Mouse (Mus musculus): ENCODE data around the gene Cpox. TPM values are rescaled to one million over a fixed set of nuclear protein-coding genes. Genes with fewer than 3 reads are reported as not detected.

The Cpox gene
- polyA plus RNA-seq, 2 experiments, result 20.3 to 24.4 TPM

DNA sequence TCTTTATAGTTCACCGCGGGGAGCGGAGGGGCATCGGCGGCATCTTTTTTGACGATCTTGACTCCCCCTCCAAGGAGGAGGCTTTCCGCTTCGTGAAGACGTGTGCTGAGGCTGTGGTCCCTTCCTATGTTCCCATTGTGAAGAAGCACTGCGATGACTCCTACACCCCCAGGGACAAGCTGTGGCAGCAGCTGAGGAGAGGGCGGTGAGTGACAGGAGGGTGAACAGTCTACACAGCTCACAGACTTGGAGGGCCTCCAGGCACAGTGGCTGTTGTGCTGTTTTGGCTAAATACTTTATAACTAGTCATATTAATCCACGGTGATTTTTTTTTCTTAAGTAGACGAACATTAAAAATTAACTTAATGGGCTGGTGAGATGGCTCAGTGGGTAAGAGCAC, 5.2 kb downstream of the Cpox start:
- Histone ChIP-seq H3K4me2 (replicated peaks; ENCODE audit: low read depth, low read length, severe bottlenecking) (no peak overlapping the region), H3K9ac (ENCODE audit: low read depth, low read length, severe bottlenecking) (no peak overlapping the region), H3K4me1 (ENCODE audit: control insufficient read depth, insufficient read depth, low read length) (peaks cover 6% of the 10 kb centered on the region), H3K36me3 (ENCODE audit: control insufficient read depth, insufficient read depth, low read length) (peaks cover 48% of the 10 kb centered on the region), H3K9me3 (ENCODE audit: control insufficient read depth, low read length) (no peaks in the 10 kb centered on the region), H3K27ac (replicated peaks; ENCODE audit: low read depth, low read length) (no peak overlapping the region), H3K27me3 (ENCODE audit: control insufficient read depth, insufficient read depth, low read length) (no peaks in the 10 kb centered on the region), H3K4me3 (replicated peaks; ENCODE audit: low read length) (no peak overlapping the region)
- no peak for ATAC-seq (ENCODE audit: low FRiP score, low read depth)
- WGBS, result 95% methylated on average over 13 of the region's 13 CpGs
- no peak for TF ChIP-seq POLR2A (IDR thresholded peaks at IDR 0.05; ENCODE audit: borderline replicate concordance, extremely low read depth, insufficient read depth, insufficient read length)
- no peak for DNase-seq (ENCODE audit: low spot score)

DNA sequence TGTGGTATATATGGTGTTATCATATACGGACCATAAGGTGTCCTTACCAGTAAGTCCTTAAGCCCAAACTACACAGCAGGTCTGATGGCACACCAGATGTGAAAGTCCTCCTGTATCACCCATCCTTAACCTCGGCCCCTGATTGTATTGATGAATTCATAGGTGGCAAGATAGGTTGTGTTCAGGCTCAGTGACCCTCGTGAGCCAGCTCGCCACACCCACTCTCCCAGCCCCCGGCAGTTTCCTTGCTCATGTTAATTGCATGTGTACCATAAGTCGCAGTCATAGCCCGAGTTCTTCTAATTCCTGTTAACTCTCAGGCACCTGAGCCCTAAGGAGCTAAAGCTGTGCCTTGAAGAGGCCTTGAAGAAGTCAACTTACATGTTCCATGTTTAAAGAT, 6.1 kb downstream of the Cpox start:
- no peaks in the 10 kb centered on the region for H3K9me3 ChIP-seq (ENCODE audit: control insufficient read depth, low read length)
- no peak overlapping the region for H3K4me2 ChIP-seq (replicated peaks; ENCODE audit: low read depth, low read length, severe bottlenecking)
- peaks cover 56% of the 10 kb centered on the region for H3K36me3 ChIP-seq (ENCODE audit: control insufficient read depth, insufficient read depth, low read length)
- 87% methylated on average over 7 of the region's 7 CpGs for WGBS
- peaks cover 4% of the 10 kb centered on the region for H3K4me1 ChIP-seq (ENCODE audit: control insufficient read depth, insufficient read depth, low read length)
- H3K27me3 ChIP-seq (ENCODE audit: control insufficient read depth, insufficient read depth, low read length), result no peaks in the 10 kb centered on the region
- H3K27ac ChIP-seq (replicated peaks; ENCODE audit: low read depth, low read length), result no peak overlapping the region
- H3K9ac ChIP-seq (ENCODE audit: low read depth, low read length, severe bottlenecking), result no peak overlapping the region
- ATAC-seq (ENCODE audit: low FRiP score, low read depth) (no peak), DNase-seq (ENCODE audit: low spot score) (no peak)
- H3K4me3 ChIP-seq (replicated peaks; ENCODE audit: low read length), result no peak overlapping the region
- no peak for TF ChIP-seq POLR2A (IDR thresholded peaks at IDR 0.05; ENCODE audit: borderline replicate concordance, extremely low read depth, insufficient read depth, insufficient read length)

DNA sequence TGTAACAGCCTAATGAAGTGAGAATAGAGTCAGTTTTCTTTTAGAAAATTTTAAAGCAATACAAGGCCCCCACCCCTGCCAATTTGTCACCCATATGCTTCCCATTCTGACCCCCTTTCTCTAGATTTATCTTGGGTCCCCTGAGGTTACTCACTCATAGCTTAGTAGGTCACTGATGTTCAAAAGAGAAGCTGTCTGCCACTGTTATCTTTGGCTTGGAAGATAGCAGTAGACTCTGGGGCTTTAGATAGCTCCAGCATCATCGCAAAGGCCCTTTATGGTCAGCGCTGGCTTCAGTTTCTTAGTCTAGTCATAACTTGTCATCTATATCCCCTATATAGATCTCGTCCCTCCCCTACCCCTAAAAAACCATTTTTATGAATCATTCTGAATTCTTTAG, 6.5 kb downstream of the Cpox start:
- WGBS, result 88% methylated on average over 3 of the region's 3 CpGs
- Histone ChIP-seq H3K36me3 (ENCODE audit: control insufficient read depth, insufficient read depth, low read length) (peaks cover 60% of the 10 kb centered on the region), H3K27me3 (ENCODE audit: control insufficient read depth, insufficient read depth, low read length) (no peaks in the 10 kb centered on the region), H3K9ac (ENCODE audit: low read depth, low read length, severe bottlenecking) (no peak overlapping the region), H3K4me2 (replicated peaks; ENCODE audit: low read depth, low read length, severe bottlenecking) (no peak overlapping the region), H3K4me1 (ENCODE audit: control insufficient read depth, insufficient read depth, low read length) (no peaks in the 10 kb centered on the region; the same call in 1 of the 2 replicates), H3K4me3 (replicated peaks; ENCODE audit: low read length) (no peak overlapping the region), H3K27ac (replicated peaks; ENCODE audit: low read depth, low read length) (no peak overlapping the region), H3K9me3 (ENCODE audit: control insufficient read depth, low read length) (no peaks in the 10 kb centered on the region)
- no peak for TF ChIP-seq POLR2A (IDR thresholded peaks at IDR 0.05; ENCODE audit: borderline replicate concordance, extremely low read depth, insufficient read depth, insufficient read length)
- no peak for DNase-seq (ENCODE audit: low spot score)
- no peak for ATAC-seq (ENCODE audit: low FRiP score, low read depth)

DNA sequence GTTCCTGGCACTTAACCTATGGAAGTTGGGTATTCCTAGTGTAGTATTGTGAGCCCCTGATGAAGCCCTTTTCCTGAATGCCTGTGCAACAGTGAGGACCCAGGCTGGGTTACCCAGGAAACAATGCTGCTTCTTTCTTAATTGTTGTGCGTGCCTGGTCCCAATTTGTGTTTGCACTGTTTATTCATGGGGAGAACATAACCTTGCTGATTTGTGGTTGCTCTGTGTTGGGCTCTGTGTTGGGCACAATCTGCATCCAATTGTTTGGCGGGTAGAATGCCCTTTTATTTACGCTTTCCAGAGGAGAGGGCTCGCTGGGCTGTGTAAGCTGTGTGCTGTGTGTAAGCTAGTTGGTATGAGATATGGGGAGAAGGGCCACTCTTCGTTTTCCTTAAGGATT, 7.4 kb downstream of the Cpox start:
- H3K36me3 ChIP-seq (ENCODE audit: control insufficient read depth, insufficient read depth, low read length), result peaks cover 65% of the 10 kb centered on the region
- H3K4me3 ChIP-seq (replicated peaks; ENCODE audit: low read length), result no peak overlapping the region

DNA sequence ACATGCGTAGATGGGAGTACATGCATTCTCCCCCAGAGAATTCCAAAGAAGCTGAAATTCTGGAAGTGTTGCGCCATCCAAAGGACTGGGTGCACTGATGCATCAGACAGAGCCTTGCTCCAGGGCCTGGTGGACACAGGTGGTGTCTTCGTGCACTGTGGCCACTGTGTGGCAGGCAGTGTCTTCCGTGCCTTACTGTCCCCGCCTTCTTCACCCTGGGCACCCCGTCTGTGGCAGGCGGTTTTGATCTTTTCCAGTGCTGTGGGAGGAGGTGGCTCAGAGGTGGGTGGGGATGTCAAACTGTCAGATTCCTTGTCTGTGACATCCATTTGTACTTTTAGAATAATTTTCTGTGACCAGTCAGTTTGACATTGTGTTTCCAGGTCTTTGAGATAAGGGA, 8.6 kb downstream of the Cpox start:
- 69% methylated on average over 7 of the region's 7 CpGs for WGBS
- H3K36me3 ChIP-seq (ENCODE audit: control insufficient read depth, insufficient read depth, low read length), result peaks cover 58% of the 10 kb centered on the region
- no peak for ATAC-seq (ENCODE audit: low FRiP score, low read depth)

More for the DNA sequence above, 7.4 kb downstream of the Cpox start:
- Histone ChIP-seq H3K27ac (replicated peaks; ENCODE audit: low read depth, low read length) (no peak overlapping the region), H3K4me2 (replicated peaks; ENCODE audit: low read depth, low read length, severe bottlenecking) (no peak overlapping the region), H3K4me1 (ENCODE audit: control insufficient read depth, insufficient read depth, low read length) (no peaks in the 10 kb centered on the region), H3K27me3 (ENCODE audit: control insufficient read depth, insufficient read depth, low read length) (no peaks in the 10 kb centered on the region), H3K9ac (ENCODE audit: low read depth, low read length, severe bottlenecking) (no peak overlapping the region), H3K9me3 (ENCODE audit: control insufficient read depth, low read length) (no peaks in the 10 kb centered on the region)
- DNase-seq (ENCODE audit: low spot score) (no peak), ATAC-seq (ENCODE audit: low FRiP score, low read depth) (no peak)
- 87% methylated on average over 5 of the region's 5 CpGs for WGBS
- no peak for TF ChIP-seq POLR2A (IDR thresholded peaks at IDR 0.05; ENCODE audit: borderline replicate concordance, extremely low read depth, insufficient read depth, insufficient read length)

DNA sequence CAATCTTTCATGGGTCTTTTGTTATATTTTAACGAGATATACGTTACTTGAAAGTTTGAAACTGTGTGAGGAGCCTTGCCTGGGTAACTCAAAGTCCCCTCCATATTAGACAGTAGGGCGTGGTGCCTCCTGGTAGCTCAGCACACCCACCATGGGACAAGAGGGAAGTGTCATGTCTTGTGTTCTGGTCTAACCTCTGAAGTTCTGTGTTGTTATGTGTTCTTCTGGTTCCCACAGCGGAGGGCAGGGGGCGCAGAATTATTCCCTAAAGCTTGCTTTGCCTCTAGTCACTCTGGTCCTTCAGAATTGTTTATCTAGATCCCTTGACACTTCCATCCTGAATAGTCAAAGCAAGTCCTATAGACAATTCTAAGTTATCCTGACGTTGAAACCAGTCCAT, 12.0 kb downstream of the Cpox start:
- Histone ChIP-seq H3K4me2 (replicated peaks; ENCODE audit: low read depth, low read length, severe bottlenecking) (no peak overlapping the region), H3K27me3 (ENCODE audit: control insufficient read depth, insufficient read depth, low read length) (no peaks in the 10 kb centered on the region), H3K27ac (replicated peaks; ENCODE audit: low read depth, low read length) (no peak overlapping the region), H3K4me3 (replicated peaks; ENCODE audit: low read length) (no peak overlapping the region), H3K9me3 (ENCODE audit: control insufficient read depth, low read length) (no peaks in the 10 kb centered on the region), H3K4me1 (ENCODE audit: control insufficient read depth, insufficient read depth, low read length) (no peaks in the 10 kb centered on the region), H3K36me3 (ENCODE audit: control insufficient read depth, insufficient read depth, low read length) (peaks cover 35% of the 10 kb centered on the region), H3K9ac (ENCODE audit: low read depth, low read length, severe bottlenecking) (no peak overlapping the region)
- TF ChIP-seq POLR2A (IDR thresholded peaks at IDR 0.05; ENCODE audit: borderline replicate concordance, extremely low read depth, insufficient read depth, insufficient read length), result no peak
- DNase-seq (ENCODE audit: low spot score) (no peak), ATAC-seq (ENCODE audit: low FRiP score, low read depth) (no peak)
- WGBS, result 93% methylated on average over 6 of the region's 6 CpGs

More for the DNA sequence above, 8.6 kb downstream of the Cpox start:
- H3K4me1 ChIP-seq (ENCODE audit: control insufficient read depth, insufficient read depth, low read length), result no peaks in the 10 kb centered on the region
- no peak overlapping the region for H3K9ac ChIP-seq (ENCODE audit: low read depth, low read length, severe bottlenecking)
- no peaks in the 10 kb centered on the region for H3K9me3 ChIP-seq (ENCODE audit: control insufficient read depth, low read length)
- no peak overlapping the region for H3K4me3 ChIP-seq (replicated peaks; ENCODE audit: low read length)
- H3K27me3 ChIP-seq (ENCODE audit: control insufficient read depth, insufficient read depth, low read length), result no peaks in the 10 kb centered on the region
- no peak overlapping the region for H3K4me2 ChIP-seq (replicated peaks; ENCODE audit: low read depth, low read length, severe bottlenecking)
- H3K27ac ChIP-seq (replicated peaks; ENCODE audit: low read depth, low read length), result no peak overlapping the region
- TF ChIP-seq POLR2A (IDR thresholded peaks at IDR 0.05; ENCODE audit: borderline replicate concordance, extremely low read depth, insufficient read depth, insufficient read length), result no peak
- no peak for DNase-seq (ENCODE audit: low spot score)

All from limb, embryonic 14.5 days (tissue).